Mouse (Mus musculus) liver, embryonic 12.5 days (tissue): ENCODE measurements at regions not wholly inside any gene's neighbourhood (a gene's known extent, or its start where the extent isn't known, plus 50 kb on each side); places are given as distances from the start of the nearest gene placed in this dataset.

Experiments used
- ATAC-seq: fragments of 200-750 bp; cut with Nextera tagmentation; 2 replicates; pipeline ENCODE4 v1.8.0; 2017; ENCODE audit warnings: moderate number of reproducible peaks, mild to moderate bottlenecking, moderate library complexity
- H3K27ac ChIP-seq: fragments of 300-500 bp; sonication (generic); 2 replicates; pipeline ENCODE4 v1.5.1; 2016; ENCODE audit warnings: mild to moderate bottlenecking
- H3K27me3 ChIP-seq: fragments of 300-500 bp; sonication (generic); replicated peaks from 2 replicates; pipeline ENCODE4 v1.6.1; 2016; ENCODE audit warnings: mild to moderate bottlenecking, moderate library complexity
- H3K36me3 ChIP-seq: fragments of 300-500 bp; sonication (generic); 2 replicates; pipeline ENCODE4 v1.6.1; 2016; ENCODE audit warnings: mild to moderate bottlenecking, moderate library complexity
- H3K4me1 ChIP-seq: fragments of 300-500 bp; sonication (generic); 2 replicates; pipeline ENCODE4 v1.6.1; 2016
- H3K4me2 ChIP-seq: fragments of 300-500 bp; sonication (generic); 2 replicates; pipeline ENCODE4 v1.6.1; 2016; ENCODE audit warnings: mild to moderate bottlenecking, moderate library complexity
- H3K4me3 ChIP-seq: fragments of 300-500 bp; sonication (generic); 2 replicates; pipeline ENCODE4 v1.5.1; 2016; ENCODE audit warnings: mild to moderate bottlenecking, moderate library complexity
- H3K9ac ChIP-seq: fragments of 300-500 bp; sonication (generic); 2 replicates; pipeline ENCODE4 v1.6.1; 2016; ENCODE audit warnings: mild to moderate bottlenecking, moderate library complexity
- H3K9me3 ChIP-seq: fragments of 300-500 bp; sonication (generic); replicated peaks from 2 replicates; pipeline ENCODE4 v1.6.1; 2016; ENCODE audit warnings: mild to moderate bottlenecking, moderate library complexity
- WGBS: fragments of 180-500 bp; shearing (Covaris S2); methylation state at CpG from one replicate; pipeline ENCODE4 v1.1.7; 2016; ENCODE audit not compliant: insufficient replicate concordance; 5-methylcytosine and 5-hydroxymethylcytosine counted together

GRCm38 (mm10) chr1:184628566-184629168, 103.8 kb downstream of the Hlx start:
- ATAC-seq, result peak; percentile 11

GRCm38 (mm10) chr1:184622462-184622861, 110.0 kb downstream of the Hlx start:
- Histone ChIP-seq H3K4me1 (0 out of 2 replicates have a peak, but pooled peaks cover 3% of the 10 kb centered on the region), H3K4me2 (no peak overlapping the region), H3K36me3 (no peaks in the 10 kb centered on the region), H3K9me3 (no peaks in the 10 kb centered on the region), H3K27me3 (0 out of 2 replicates have a peak, but pooled peaks cover 5% of the 10 kb centered on the region), H3K4me3 (no peak overlapping the region), H3K9ac (no peak overlapping the region), H3K27ac (no peak overlapping the region)
- ATAC-seq, result no peak
- WGBS, result 73% methylated on average over 3 of the region's 3 CpGs

More at GRCm38 (mm10) chr1:184628566-184629168, 103.8 kb downstream of the Hlx start:
- Histone ChIP-seq H3K9me3 (no peaks in the 10 kb centered on the region), H3K4me3 (no peak overlapping the region), H3K4me1 (peaks cover 44% of the 10 kb centered on the region), H3K27me3 (0 out of 2 replicates have a peak, but pooled peaks cover 4% of the 10 kb centered on the region), H3K9ac (no peak overlapping the region), H3K4me2 (peak overlapping the region; percentile 16; the same call in 1 of the 2 replicates), H3K36me3 (no peaks in the 10 kb centered on the region), H3K27ac (peak overlapping the region; percentile 83)
- 63% methylated on average over 3 of the region's 3 CpGs for WGBS

- 0 out of 2 replicates have a peak, but pooled peaks cover 3% of the 10 kb centered on the region for H3K4me1 ChIP-seq
- H3K27me3 ChIP-seq, result 0 out of 2 replicates have a peak, but pooled peaks cover 5% of the 10 kb centered on the region
- 63% methylated on average over 15 of the region's 15 CpGs for WGBS
- H3K36me3 ChIP-seq, result no peaks in the 10 kb centered on the region
- H3K9ac ChIP-seq, result no peak overlapping the region
- H3K27ac ChIP-seq, result no peak overlapping the region
- ATAC-seq, result no peak
- H3K9me3 ChIP-seq, result 0 out of 2 replicates have a peak, but pooled peaks cover under 1% of the 10 kb centered on the region
- H3K4me2 ChIP-seq, result no peak overlapping the region
- H3K4me3 ChIP-seq, result no peak overlapping the region
Observed at GRCm38 (mm10) chr1:184621950-184622349, 110.5 kb downstream of the Hlx start.

DNA sequence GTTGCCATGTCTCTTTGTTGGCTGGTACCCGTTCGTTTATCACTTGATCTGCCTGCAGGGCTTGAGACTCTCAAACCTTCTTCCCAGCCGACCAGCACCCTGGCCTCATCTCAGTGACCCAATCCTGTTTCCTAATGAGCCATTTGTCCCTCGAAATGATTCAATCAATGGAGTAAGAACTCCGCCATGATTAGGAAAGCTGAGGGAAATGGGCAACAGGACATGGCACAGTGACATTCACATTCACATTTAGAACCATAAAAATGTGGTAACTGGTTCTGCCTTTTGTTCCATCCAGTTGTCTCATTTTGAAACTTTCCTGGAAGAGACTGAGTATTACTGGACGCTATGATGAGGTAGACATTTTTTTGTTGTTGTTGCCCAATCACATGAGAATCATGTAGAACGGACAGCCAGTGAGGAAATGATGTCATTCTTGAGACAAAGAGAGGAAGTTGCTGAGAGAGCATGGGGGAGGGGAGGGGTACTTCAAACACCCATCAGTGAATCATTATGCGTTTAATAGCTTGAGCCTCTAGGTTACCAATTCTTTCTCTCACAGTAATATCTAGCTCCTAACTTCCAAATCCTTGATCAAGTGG, 114.5 kb downstream of the Hlx start:
- Histone ChIP-seq H3K36me3 (no peaks in the 10 kb centered on the region), H3K4me1 (no peaks in the 10 kb centered on the region), H3K9me3 (peaks cover 5% of the 10 kb centered on the region), H3K4me3 (no peak overlapping the region), H3K9ac (no peak overlapping the region), H3K27ac (no peak overlapping the region), H3K27me3 (no peaks in the 10 kb centered on the region), H3K4me2 (no peak overlapping the region)
- 58% methylated on average over 8 of the region's 8 CpGs for WGBS
- ATAC-seq, result no peak

DNA sequence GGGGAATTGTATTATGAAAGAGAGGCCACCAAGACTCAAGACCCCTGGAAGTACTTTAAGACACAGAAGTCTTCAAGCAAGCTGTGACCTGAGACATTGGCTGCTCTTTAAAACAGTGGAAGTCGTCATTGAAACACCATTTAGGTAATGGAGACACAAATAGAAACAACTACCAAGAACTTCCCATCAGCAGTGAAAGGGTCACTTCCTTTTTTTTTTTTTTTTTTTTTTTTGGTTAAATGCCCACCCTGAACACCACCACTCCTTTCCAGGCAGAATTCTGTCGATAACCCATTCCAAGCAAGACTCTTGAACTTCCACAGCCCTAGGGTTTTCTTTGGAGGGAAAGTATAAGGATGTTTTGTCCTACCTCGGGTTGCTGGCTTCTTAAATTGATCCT, 116.4 kb downstream of the Hlx start:
- Histone ChIP-seq H3K4me3 (no peak overlapping the region), H3K9ac (no peak overlapping the region), H3K4me1 (no peaks in the 10 kb centered on the region), H3K9me3 (peaks cover 5% of the 10 kb centered on the region), H3K36me3 (no peaks in the 10 kb centered on the region), H3K4me2 (no peak overlapping the region), H3K27me3 (no peaks in the 10 kb centered on the region), H3K27ac (no peak overlapping the region)
- no peak for ATAC-seq
- 26% methylated on average over 3 of the region's 3 CpGs for whole genome bisulfite sequencing

GRCm38 (mm10) chr1:184614699-184615415, 117.6 kb downstream of the Hlx start:
- Histone ChIP-seq H3K9me3 (peaks cover 5% of the 10 kb centered on the region), H3K9ac (no peak overlapping the region), H3K36me3 (no peaks in the 10 kb centered on the region), H3K27ac (no peak overlapping the region), H3K4me2 (peak overlapping the region; percentile 21), H3K4me3 (no peak overlapping the region), H3K27me3 (no peaks in the 10 kb centered on the region), H3K4me1 (no peaks in the 10 kb centered on the region)
- 60% methylated on average over 21 of the region's 21 CpGs for WGBS
- ATAC-seq, result 0 out of 2 replicates have a peak, but pooled peaks have one; percentile 46

- Histone ChIP-seq H3K9ac (no peak overlapping the region), H3K9me3 (peaks cover 5% of the 10 kb centered on the region), H3K4me2 (no peak overlapping the region), H3K36me3 (no peaks in the 10 kb centered on the region), H3K4me1 (no peaks in the 10 kb centered on the region), H3K4me3 (no peak overlapping the region), H3K27ac (no peak overlapping the region), H3K27me3 (no peaks in the 10 kb centered on the region)
- WGBS, result 67% methylated on average over 4 of the region's 4 CpGs
- no peak for ATAC-seq
Observed at GRCm38 (mm10) chr1:184612880-184613279, 119.5 kb downstream of the Hlx start.

- H3K4me2 ChIP-seq, result no peak overlapping the region
- no peaks in the 10 kb centered on the region for H3K27me3 ChIP-seq
- H3K9me3 ChIP-seq, result no peaks in the 10 kb centered on the region
- H3K4me3 ChIP-seq, result no peak overlapping the region
- 70% methylated on average over 5 of the region's 5 CpGs for WGBS
- H3K27ac ChIP-seq, result no peak overlapping the region
- ATAC-seq, result no peak
- H3K4me1 ChIP-seq, result no peaks in the 10 kb centered on the region
- no peaks in the 10 kb centered on the region for H3K36me3 ChIP-seq
- no peak overlapping the region for H3K9ac ChIP-seq
Observed at GRCm38 (mm10) chr1:184608938-184609337, 123.5 kb downstream of the Hlx start.

- ATAC-seq, result no peak
- no peak overlapping the region for H3K9ac ChIP-seq
- no peaks in the 10 kb centered on the region for H3K9me3 ChIP-seq
- no peaks in the 10 kb centered on the region for H3K27me3 ChIP-seq
- no peaks in the 10 kb centered on the region for H3K36me3 ChIP-seq
- no peak overlapping the region for H3K4me3 ChIP-seq
- H3K27ac ChIP-seq, result no peak overlapping the region
- 59% methylated on average over 2 of the region's 2 CpGs for WGBS
- H3K4me1 ChIP-seq, result no peaks in the 10 kb centered on the region
- no peak overlapping the region for H3K4me2 ChIP-seq
Observed at GRCm38 (mm10) chr1:184608338-184608737, 124.1 kb downstream of the Hlx start.

DNA sequence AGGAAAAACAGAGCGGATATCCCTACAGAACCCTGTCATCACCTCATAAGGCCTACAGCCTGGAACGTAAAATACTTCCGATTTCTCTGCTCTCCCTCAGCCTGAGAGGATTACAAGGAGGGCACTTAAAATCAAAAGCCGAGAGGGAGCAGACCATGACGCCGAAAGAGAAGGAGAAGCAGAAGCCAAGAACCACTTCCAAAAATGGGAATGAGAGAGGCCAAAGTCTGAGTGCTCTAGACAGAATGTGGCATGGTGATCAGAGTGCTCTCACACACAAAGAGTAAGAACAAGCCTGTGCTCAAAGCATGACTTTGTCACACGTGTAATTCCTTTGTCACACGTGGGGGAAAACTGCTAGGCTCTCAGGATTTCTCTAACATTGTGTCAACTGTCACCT, 125.9 kb downstream of the Hlx start:
- Histone ChIP-seq H3K36me3 (no peaks in the 10 kb centered on the region), H3K27ac (no peak overlapping the region), H3K9me3 (no peaks in the 10 kb centered on the region), H3K9ac (no peak overlapping the region), H3K4me3 (no peak overlapping the region), H3K27me3 (no peaks in the 10 kb centered on the region), H3K4me2 (no peak overlapping the region), H3K4me1 (no peaks in the 10 kb centered on the region)
- no peak for ATAC-seq
- 72% methylated on average over 8 of the region's 8 CpGs for WGBS

GRCm38 (mm10) chr1:184605666-184606065, 126.8 kb downstream of the Hlx start:
- Histone ChIP-seq H3K4me1 (no peaks in the 10 kb centered on the region), H3K4me3 (no peak overlapping the region), H3K9me3 (no peaks in the 10 kb centered on the region), H3K4me2 (no peak overlapping the region), H3K27me3 (no peaks in the 10 kb centered on the region), H3K9ac (no peak overlapping the region), H3K27ac (no peak overlapping the region), H3K36me3 (no peaks in the 10 kb centered on the region)
- WGBS, result 54% methylated on average over 7 of the region's 7 CpGs
- ATAC-seq, result no peak

GRCm38 (mm10) chr1:184603136-184603535, 129.3 kb downstream of the Hlx start:
- Histone ChIP-seq H3K27ac (no peak overlapping the region), H3K4me1 (no peaks in the 10 kb centered on the region), H3K9me3 (no peaks in the 10 kb centered on the region), H3K36me3 (no peaks in the 10 kb centered on the region), H3K27me3 (no peaks in the 10 kb centered on the region), H3K4me2 (no peak overlapping the region), H3K9ac (no peak overlapping the region), H3K4me3 (no peak overlapping the region)
- ATAC-seq, result no peak
- WGBS, result 65% methylated on average over 6 of the region's 6 CpGs
